Mouse (Mus musculus): Measurements from ENCODE around the gene Gm10190.
A peak's percentile ranks its signal among the peaks of the same experiment; 100 is the strongest.
"Not testable (repeated sequence)": the region's sequence is repeated elsewhere in the genome, so short reads cannot be mapped to it uniquely, and the experiment has no call there.

Gene Gm10190

DNA sequence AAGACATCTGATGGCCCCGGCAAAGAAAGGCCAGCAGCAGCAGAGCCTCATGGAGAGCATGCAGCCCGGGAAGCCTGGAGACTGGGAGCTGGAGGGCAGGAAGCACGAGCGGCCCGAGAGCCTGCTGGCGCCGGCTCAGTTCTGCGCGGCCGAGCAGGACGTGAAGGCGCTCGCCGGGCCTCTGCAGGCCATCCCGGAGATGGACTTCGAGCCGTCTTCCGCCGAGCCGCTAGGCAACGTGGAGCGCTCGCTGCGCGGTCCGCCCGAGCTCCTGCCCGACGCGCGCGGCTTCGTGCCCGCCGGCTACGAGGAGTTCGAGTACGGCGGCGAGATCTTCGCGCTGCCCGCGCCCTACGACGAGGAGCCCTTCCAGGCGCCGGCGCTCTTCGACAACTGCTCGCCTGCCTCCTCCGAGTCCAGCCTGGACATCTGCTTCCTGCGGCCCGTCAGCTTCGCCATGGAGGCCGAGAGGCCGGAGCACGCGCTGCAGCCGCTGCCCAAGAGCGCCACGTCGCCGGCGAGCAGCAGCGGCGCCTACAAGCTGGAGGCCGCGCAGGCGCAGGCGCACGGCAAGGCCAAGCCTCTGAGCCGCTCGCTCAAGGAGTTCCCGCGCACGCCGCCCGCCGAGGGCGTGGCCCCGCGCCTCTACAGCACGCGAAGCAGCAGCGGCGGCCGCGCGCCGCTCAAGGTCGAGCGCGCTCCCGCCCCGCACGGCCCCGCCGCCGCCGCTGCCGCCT lies at the start of gene Gm10190:
Gene Gm10190 (minus strand): TSS at position 553 of the 737 bp plus-strand sequence.
- peak; percentile 75 for DNase-seq (ENCODE audit: low read depth, low spot score)

DNA sequence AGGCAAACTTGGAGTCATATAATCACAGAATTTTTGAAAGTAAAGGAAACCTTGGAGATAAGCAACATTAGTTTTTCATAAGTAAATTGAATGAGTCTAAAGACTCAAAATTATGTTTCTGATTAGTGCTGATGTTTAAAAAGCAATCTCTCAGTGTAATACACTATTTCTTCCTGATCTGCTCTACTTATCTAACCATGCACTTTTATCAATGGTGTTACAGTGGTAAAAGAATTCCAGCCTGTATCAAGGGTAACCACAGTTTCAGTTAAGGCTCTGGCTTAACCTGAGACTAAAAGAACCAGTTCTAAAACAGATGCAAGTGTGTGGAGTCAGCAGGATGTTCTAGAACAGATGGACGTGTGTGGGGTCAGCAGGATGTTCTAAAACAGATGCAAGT lies 47.7 kb upstream of the Gm10190 start:
- no peak for DNase-seq (ENCODE audit: low read depth, low spot score)

DNA sequence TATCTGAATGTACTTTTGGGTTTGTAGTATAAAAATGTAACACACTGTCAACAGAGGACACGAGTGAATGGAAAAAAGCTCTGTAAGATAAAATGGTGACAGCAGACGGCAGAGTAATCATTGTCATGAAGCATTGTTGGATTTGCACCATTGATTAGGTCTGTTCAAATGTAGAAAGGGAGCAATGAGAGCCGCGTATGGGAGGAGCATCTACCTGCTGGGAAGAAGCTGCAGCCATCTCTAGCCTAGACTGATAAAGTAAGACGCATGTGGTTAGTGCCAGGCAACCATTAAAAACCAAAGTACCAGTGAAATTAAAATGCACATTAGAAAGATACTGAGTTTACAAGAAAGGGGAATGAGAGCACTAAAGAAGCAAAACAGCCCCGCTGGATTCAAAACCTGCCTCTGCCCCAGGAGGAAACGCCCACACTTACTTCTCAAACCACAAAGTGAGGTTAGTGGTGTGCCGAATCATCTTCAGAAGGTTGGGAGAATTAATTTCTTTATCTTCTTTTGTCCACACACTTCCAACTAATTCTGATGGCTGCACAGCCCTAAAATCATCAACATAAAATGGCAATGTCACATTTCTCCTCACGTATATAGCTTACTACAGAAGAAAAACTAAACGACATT lies 45.4 kb upstream of the Gm10190 start:
- no peak for DNase-seq (ENCODE audit: low read depth, low spot score)

DNA sequence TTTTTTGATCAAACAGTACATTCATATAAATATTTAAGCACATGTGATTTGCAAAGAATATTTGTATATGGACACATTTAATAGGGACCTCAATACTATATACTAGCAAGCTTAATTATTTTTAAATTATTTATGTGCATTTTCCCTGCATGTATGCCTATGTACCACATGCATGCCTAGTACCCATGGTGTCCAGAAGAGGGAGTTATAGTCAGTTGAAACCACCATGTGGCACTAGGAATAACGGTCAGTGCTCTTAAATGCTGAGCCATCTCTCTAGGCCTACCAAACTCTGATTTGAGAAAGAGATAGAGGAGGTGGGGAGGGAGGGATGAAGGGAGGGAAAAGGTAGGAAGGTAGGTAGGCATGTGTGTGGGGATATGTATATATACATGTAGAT lies 37.8 kb upstream of the Gm10190 start:
- no peak for DNase-seq (ENCODE audit: low read depth, low spot score)

DNA sequence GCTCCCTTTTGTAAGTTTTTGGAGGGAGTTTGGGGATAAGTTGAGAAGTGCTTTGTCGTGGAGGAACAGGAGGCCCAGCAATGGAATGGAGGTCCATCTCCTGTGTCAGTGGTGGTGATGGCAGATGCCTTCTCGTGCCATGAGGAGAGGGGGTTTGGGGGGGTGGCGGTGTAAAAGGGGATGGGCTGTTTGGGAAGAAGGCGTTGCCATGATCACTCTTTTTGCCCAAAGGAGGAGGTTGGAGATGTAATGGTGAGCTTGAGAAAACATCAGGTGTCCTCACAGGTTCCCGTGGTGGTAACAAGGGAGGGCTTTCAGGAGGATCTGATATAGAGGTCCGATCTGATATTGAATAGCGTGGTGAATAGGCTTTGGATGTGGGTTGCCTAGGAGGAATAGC lies 24.9 kb upstream of the Gm10190 start:
- DNase-seq (ENCODE audit: low read depth, low spot score) = no peak

DNA sequence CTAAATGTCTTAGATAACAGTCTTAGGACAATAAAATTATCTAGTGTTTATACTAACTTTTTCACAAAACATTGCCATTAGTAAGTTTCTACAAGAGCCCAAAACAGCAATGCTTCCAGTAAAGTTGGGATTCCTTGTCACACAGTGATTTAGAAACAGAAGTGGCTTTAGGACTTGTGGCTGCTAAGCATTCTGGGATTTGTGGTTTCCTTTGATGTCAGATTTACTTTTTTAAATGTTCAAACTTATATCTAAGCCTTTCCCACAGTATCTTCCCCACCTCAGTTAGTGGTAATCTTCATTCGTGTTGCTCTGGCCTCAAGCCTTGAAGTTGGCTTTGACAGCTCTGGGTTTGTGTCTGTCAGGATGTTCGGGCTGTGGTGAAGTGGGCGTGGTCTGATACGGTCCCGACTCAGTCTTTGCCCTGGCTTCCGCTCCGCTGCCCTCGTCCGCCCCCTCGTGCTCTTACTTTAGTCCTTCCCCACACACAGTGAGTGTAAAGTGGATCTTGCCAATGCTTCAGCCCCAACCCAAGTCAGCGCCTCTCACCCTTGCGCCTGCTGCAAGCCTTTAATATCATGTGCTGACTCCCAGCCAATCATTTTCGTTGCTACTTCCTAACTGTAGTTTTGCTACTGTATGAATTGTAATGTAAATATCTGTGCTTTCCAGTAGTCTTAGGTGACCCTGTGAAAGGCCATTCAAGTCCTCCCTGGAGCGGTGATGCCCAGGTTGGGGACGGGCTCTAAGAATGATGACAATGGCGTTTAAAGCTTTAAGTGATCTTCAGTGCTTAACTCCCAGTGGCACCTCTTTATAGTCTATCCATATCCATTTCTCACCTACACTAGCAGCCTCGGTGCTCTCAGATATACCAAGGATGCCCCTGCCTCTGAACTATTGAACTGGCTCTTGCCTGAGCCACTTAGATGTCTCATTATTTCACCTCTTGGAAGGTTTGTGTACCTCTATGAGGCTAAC lies 18.4 kb upstream of the Gm10190 start:
- no peak for DNase-seq (ENCODE audit: low read depth, low spot score)

DNA sequence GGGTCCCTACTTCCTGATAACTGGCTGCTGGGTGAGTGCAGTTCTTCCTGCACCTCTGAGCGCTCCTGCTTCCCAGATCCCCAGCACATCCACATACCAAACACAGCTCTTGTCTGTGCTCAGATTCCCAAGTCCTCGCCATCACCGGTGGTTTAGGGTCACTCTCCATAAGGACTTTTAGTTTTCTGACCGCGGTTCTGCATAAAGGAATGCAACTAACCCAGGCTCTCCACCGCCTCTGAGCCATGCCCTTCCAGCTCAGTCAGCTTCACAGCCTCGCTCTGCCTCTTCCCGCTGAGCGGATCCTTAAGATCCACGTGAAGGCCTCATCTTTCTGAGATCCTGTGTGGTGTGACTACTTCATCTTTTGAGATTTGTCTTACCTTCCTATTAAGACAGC lies 16.7 kb upstream of the Gm10190 start:
- DNase-seq (ENCODE audit: low read depth, low spot score) = no peak

DNA sequence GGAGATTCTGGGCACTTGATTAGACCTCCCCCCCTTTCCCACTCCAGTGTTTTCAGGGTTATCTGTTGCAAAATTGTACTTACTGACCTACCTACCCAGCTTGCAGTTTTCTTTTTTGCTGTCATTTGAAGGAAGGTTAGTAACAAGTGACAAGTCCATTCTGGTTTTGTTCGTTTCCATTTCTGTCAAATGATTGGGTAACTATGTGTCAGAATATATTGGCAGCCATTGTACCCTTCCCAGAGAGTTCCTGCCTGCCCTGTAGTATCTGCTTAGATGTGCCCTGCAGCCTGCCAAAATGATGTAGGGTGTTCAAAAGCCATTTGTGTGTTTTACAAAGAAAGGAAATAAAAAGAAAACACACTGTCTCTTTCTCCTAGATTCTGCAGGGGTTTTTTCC lies 12.3 kb upstream of the Gm10190 start:
- no peak for DNase-seq (ENCODE audit: low read depth, low spot score)

DNA sequence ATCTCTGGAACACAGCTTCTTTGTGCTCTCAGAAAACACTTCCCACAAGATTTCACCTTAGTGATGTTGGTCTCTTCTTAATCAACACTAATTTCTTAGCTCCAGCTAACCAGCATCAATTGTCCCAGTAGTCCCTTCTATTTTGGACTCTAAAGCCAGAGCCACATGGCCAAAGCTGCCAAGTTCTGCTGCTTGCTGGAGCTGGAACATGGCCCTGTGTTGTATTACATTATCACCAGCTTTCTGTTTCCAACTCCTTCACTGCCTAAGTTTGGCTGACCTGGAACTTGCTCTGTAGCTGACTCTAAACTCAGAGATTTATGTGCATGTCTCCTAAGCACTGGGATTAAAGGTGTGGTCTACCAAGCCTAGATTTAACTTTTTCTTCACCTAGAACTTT lies 5.0 kb upstream of the Gm10190 start:
- not testable (repeated sequence) for DNase-seq (ENCODE audit: low read depth, low spot score)

DNA sequence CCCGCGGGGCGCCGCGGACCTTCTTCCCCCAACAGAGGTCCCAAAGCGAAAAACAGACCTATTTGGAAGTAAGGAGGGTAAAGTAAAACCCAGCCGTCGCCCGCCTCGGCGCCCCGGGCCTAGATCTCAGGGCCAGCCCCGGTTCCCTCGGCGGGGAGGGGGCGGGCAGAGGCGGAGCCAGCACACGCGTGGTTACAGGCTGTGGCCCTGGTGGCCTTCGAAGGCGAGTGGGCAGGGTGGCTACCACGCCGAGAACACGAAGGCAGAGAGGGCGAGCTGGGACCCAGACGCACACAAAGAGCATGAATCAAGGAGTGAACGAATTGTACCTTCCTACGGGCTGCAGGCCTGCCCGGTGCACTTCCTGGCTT lies 370 bp upstream of the Gm10190 start:
- DNase-seq (ENCODE audit: low read depth, low spot score) = no peak

DNA sequence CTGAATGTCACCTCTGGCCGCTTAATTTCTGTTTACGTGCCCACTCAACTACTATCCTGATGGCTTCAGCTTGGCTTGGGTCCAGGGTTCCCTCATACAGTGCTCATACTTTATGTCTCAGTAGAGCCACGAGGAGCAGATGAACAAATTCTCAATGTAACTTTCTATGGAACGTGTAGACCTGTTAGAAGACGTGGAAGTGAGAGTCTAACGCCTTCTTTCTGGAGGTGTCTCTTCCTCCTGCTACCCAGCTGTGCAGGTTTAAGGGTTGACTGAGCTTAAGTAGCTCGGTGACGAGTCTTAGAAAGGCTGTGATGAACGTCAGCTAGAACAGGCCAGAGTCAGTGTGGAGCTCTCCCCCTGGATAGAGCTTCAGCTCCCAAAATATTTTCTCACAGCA lies 4.7 kb downstream of the Gm10190 start:
- DNase-seq (ENCODE audit: low read depth, low spot score) = no peak

DNA sequence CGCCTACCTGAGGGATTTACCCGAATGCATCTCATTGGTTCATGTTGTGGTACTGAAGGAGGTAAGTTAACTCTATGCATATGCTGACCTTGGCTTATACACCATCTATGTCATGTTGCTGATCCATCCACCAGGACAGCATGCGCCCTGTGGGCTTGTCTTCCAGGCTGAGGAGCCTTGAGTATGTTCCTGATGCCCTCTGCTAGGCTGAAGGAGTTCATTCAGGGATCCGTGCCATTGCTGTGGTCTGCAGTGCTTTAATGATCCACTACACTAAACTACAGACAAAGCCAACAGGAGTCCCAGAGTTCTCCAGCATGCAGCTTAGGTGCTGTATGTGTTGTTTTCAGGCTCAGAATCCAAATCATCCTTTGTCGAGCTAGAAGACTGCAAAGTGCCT lies 6.1 kb downstream of the Gm10190 start:
- DNase-seq (ENCODE audit: low read depth, low spot score) = no peak

DNA sequence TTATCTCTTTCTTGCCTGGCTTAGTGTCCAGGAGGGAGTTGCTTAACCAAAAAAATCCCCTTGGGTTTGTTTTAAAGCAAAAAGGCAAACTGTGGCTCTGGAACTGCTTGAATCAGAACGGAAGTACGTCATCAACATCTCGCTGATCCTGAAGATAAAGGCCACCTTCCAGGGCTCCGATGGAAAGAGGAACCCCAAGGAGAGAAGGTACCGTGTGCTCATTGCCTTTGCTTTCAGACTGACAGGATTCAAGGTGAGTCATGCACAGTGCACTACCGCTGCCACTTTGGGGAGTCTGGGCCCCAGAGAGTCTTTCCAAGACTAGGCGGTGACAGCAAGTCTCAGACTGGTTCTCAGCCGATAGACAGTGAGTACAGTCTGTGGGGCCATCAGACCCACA lies 13.1 kb downstream of the Gm10190 start:
- DNase-seq (ENCODE audit: low read depth, low spot score) = no peak

DNA sequence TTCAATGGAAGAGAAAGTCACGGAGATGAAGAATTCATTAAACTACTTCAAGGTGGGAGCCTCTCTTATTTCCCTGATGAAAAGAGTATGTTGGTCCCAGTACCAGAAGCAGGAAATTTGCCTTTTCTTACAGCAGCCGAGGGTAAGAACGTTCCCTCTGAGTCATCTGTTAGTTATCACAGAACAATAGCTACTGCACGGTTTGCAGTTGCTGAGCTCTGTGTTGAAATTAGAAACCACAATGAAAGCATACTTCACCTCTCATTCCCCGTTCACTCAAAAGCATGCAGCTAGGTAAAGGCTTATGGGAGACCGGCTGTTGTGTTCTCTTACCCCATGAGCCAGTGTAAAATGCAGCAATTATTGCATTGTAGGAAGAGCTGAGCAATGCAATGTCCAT lies 26.1 kb downstream of the Gm10190 start:
- DNase-seq (ENCODE audit: low read depth, low spot score) = no peak

DNA sequence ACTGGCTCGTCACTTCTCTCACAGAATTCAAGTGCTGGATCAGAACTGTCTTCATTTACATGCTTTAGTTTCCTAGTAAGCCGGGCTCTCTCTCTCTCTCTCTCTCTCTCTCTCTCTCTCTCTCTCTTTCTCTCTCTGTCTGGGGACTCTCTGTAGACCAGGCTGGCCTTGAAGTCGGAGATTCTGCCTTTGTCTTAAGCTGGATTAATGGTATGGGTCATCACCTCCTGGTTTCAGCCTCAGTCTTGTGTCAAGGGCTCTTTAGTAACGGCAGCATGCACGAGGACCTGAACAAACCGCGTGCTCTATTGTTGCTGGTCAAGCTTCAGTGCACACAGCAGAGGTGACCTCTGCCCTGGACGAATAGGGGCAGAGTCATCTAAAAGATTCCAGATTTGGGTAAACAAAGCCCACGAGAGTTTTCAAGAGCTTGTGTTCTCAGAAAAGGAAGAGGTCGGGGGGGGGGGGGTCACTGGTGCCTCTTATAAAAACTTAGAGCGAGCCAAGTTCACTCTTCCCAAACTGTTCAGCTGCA lies 26.7 kb downstream of the Gm10190 start:
- no peak for DNase-seq (ENCODE audit: low read depth, low spot score)

DNA sequence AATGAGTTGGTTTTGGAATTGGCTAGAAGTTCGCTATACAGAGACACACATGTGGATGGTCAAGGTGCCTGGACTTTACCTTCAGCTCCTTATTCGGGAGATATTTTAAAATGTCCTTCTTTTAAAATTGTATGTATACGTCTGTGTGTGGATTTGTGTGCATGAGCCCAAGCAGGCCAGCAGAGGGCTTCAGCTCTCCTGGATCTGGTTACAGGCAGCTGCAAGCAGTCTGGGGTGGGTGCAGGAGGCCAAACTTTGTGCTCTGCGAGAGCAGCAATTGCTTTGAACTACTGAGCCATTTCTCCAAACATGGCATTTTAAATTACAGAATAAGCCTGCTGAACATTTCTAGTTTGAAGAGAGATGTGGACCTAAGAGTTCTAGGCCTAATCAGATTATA lies 28.1 kb downstream of the Gm10190 start:
- no peak for DNase-seq (ENCODE audit: low read depth, low spot score)

DNA sequence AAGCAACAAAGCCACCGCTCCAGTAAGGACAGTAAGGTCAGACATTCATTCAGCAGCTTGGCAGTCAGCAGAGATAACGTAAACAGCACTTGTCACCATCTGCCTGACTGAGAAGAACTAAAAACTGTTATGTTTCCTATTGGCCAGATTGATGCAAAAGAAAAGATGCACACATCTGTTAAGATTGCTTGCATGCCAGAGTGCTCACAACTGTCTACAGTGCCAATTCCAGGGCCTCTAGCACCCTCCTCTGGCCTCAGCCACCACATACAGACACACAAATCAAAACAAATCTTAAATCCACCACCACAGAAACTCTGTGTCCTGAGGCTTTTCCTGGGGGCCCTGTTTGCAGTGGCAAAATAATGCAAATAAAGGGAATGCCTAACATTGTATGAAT lies 41.0 kb downstream of the Gm10190 start:
- DNase-seq (ENCODE audit: low read depth, low spot score) = no peak

DNA sequence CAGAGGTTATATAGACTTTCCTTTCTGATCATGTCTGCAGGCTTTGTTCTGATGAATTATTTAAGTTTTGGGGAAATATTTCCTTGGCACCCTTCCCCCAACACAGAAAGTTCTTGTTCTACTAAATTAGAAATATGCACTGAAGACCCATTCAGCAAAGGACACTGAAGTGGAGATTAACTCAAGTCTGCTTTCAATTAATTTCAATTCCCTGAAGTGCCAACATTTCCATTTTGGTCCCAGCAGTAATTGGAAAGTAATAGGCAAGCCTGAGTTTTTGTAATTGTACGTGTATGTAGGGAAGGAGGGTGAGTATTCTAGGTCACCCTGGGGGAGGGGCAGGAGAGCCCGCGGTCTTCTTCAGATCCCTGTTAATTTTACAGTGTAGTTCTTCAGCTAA lies 46.9 kb downstream of the Gm10190 start:
- no peak for DNase-seq (ENCODE audit: low read depth, low spot score)

DNA sequence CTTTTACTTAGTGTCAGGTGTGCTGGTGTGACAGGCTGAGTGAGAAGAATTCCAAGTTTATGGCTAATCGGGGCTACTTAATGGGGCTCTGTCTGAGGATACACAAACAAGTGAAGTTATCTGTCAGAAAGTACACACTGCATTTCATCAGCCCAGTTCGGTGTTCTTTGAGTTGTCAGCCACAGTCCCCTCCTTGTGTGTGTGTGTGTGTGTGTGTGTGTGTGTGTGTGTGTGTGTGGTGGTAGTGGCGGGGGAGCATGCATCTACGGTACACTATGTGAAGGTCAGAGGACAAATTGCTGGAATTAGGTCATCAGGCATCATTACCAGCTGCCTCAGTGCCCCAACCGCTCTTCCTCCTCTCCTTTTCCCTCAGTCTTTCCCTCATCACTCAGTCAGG lies 47.9 kb downstream of the Gm10190 start:
- no peak for DNase-seq (ENCODE audit: low read depth, low spot score)

DNA sequence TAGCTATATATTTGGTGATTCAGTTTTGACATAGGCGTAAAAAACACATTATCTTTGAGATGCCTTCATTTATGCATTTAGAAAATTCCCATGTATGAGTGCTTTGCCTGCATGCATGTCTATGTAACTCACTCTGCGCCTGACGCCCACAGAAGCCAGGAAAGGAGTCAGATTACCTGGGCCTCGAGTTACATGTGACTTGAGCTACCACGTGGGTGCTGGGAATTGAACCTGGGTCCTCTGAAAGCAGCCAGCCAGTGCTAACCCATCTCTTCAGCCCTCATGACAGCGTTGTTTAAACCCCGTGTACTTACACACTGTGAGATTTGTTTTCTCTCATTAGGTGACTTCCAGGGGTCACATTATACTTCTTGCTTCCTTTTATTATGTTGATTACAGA lies 48.8 kb downstream of the Gm10190 start:
- no peak for DNase-seq (ENCODE audit: low read depth, low spot score)

DNA sequence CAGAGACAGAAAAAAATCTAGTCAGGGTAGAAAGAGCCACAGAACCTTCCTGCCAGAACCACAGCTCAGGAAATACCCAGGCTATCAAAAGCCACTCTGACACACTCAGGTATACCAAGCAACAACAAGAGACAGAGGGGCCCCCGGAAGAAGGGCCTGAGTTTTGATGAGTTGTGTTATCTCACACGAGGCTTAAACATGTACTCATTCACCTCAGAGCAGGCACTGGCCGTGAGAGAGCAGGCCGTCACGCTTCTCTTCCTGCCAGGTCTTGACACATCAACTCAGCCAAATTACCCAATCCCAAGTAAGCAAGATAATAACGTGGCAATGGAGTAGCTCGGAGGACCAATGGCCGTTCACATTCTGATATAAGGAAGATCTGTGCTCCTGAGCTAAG lies 49.7 kb downstream of the Gm10190 start:
- no peak for DNase-seq (ENCODE audit: low read depth, low spot score)

Measured in retina, adult 2 months (tissue).